Mouse (Mus musculus): ENCODE measurements around the gene Platr17. TPM values are rescaled to one million over a fixed set of nuclear protein-coding genes. Genes with fewer than 3 reads are reported as not detected.

Platr17 gene
- polyA plus RNA-seq, 1 experiment from 2014 or later: 0.20 TPM

DNA sequence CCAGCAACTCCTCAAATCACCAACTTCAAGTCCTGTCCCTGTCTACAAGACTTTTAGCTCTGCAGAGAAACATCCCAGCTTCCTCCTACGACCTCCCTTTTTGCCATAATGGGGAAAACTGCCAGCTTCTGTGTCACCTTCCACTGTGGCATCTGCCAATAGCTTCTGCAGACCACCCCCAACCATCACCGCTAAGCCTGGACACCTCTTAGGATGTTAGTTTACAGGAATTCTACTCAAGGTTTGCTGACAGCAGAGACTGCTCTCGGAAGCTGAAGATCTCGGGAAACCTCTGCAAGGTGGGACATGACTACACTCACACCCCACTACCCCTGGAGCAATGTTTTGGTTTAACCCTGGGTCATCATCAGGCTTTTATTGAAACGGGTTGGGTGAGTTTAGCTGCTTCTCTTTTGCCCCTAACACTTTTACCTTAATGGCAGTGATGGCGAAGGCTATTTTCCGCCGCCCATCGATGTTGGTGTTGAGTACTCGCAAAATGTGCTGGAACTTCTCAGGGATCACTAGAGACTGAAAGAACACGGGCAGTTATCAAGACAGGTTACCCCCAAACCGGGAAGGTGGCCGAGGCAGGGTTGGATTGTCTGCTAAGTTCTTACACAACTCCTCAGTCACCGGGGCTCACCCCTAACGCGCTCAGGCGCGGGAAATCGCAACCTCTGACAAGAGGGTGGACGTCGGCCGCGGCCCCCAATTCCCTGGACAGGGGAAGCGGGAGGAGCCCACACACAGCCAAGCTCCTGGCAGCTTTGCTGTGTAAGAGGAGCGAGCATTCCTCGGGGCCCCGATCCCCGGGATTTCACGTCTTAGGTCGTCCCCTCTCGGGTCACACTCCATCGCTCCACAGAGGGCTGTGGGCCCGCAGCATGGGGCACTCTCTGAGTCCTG lies 50.0 kb downstream of the Platr17 start:
- Histone ChIP-seq H3K4me3 (peak overlapping the region; percentile 99), H3K4me1 (peaks cover 63% of the 10 kb centered on the region), H3K27me3 (ENCODE audit: low read depth, poor library complexity, severe bottlenecking) (no peaks in the 10 kb centered on the region), H3K9me3 (replicated peaks) (no peaks in the 10 kb centered on the region), H3K36me3 (peaks cover 69% of the 10 kb centered on the region), H3K27ac (peak overlapping the region; percentile 98)
- no peak for DNase-seq (ENCODE audit: low spot score)
- 1% methylated on average over 33 of the region's 33 CpGs for WGBS

DNA sequence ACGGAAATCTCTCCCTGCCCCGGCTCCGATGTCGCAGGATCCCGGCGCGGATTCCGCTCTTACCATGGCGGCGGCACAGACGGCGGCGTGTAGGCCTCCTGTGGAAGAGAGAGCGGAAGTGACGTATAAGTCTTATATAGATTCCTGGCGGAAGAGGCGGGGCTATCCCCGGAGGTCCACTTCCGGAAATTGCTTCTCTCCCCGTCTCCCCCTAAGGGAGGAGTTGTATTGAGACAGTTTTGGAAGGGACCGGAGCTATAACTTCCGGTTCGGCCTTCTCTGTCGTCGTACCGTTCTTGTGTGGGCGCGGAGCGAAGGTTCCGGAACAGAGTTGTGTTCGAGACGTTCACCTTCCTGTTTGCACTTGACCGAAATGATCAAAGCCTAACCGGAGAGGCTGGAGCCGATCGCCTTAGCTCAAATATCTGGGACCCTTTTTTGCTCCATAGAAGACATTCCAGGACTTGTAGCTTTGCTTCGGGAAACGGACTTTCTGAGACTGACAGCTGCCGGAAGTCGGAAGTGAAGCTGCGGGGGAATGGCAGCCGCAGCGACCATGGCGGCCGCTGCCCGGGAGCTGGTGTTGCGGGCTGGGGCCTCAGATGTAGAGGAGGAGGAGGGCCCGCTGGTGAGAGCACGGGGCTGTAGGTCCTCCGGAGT lies 50.8 kb downstream of the Platr17 start, which contains the start of the genes Vps52 and Rps18:
Gene Vps52 (plus strand): TSS at position 258 of the 660 bp plus-strand sequence.
Gene Rps18 (minus strand): TSS at position 447 of the 660 bp plus-strand sequence.
- Histone ChIP-seq H3K4me1 (peaks cover 55% of the 10 kb centered on the region), H3K9me3 (replicated peaks) (no peaks in the 10 kb centered on the region), H3K27ac (peak within 1 kb of the TSS; percentile 98), H3K36me3 (peaks cover 69% of the 10 kb centered on the region), H3K4me3 (peak within 1 kb of the TSS; percentile 99), H3K27me3 (ENCODE audit: low read depth, poor library complexity, severe bottlenecking) (no peaks in the 10 kb centered on the region)
- DNase-seq (ENCODE audit: low spot score): peak; percentile 96
- under 1% methylated on average over 50 of the region's 50 CpGs for WGBS

Small RNA genes within 50 kb of the gene (microRNA-seq; reads per million reads assigned to microRNA genes)
- not detected for gene Gm27740

Other genes starting within 250 kb of the Platr17 start
- gene Hnrnpm, start 218.3 kb upstream of the Platr17 start, polyA plus RNA-seq (2016; fragmentation: Nextera tagmentation; extraction: Ambion mirVana): 481 and 555 TPM in 2 replicates
- 30.1 and 32.5 TPM in 2 replicates for gene March2, start 186.5 kb upstream of the Platr17 start, polyA plus RNA-seq (2016; fragmentation: Nextera tagmentation; extraction: Ambion mirVana)
- gene Rab11b, start 144.6 kb upstream of the Platr17 start, polyA plus RNA-seq (2016; fragmentation: Nextera tagmentation; extraction: Ambion mirVana): 325 and 350 TPM in 2 replicates
- 30.2 and 38.9 TPM in 2 replicates for gene Angptl4, start 123.3 kb upstream of the Platr17 start, polyA plus RNA-seq (2016; fragmentation: Nextera tagmentation; extraction: Ambion mirVana)
- 24.8 and 28.5 TPM in 2 replicates for gene Kank3, start 94.6 kb upstream of the Platr17 start, polyA plus RNA-seq (2016; fragmentation: Nextera tagmentation; extraction: Ambion mirVana)
- gene Rps28, start 80.6 kb upstream of the Platr17 start, polyA plus RNA-seq (2016; fragmentation: Nextera tagmentation; extraction: Ambion mirVana): 867 and 991 TPM in 2 replicates
- gene Ndufa7, start 80.6 kb upstream of the Platr17 start, polyA plus RNA-seq (2016; fragmentation: Nextera tagmentation; extraction: Ambion mirVana): 497 and 518 TPM in 2 replicates
- gene Cd320, start 62.0 kb upstream of the Platr17 start, polyA plus RNA-seq (2016; fragmentation: Nextera tagmentation; extraction: Ambion mirVana): 98.2 and 119 TPM in 2 replicates
- gene Gm7029, start 31.3 kb upstream of the Platr17 start, polyA plus RNA-seq (2016; fragmentation: Nextera tagmentation; extraction: Ambion mirVana): not detected in 2 replicates
- gene Kifc1, start 14.5 kb upstream of the Platr17 start, polyA plus RNA-seq (2016; fragmentation: Nextera tagmentation; extraction: Ambion mirVana): 5.9 and 6.6 TPM in 2 replicates
- gene Daxx, start 4.3 kb downstream of the Platr17 start, polyA plus RNA-seq (2016; fragmentation: Nextera tagmentation; extraction: Ambion mirVana): 88.1 and 92.2 TPM in 2 replicates
- 9.2 and 16.0 TPM in 2 replicates for gene Tapbp, start 10.8 kb downstream of the Platr17 start, polyA plus RNA-seq (2016; fragmentation: Nextera tagmentation; extraction: Ambion mirVana)
- gene Zbtb22, start 10.8 kb downstream of the Platr17 start, polyA plus RNA-seq (2016; fragmentation: Nextera tagmentation; extraction: Ambion mirVana): 20.2 and 23.2 TPM in 2 replicates
- 43.2 and 43.9 TPM in 2 replicates for gene Rgl2, start 24.4 kb downstream of the Platr17 start, polyA plus RNA-seq (2016; fragmentation: Nextera tagmentation; extraction: Ambion mirVana)
- 212 and 258 TPM in 2 replicates for gene Pfdn6, start 35.2 kb downstream of the Platr17 start, polyA plus RNA-seq (2016; fragmentation: Nextera tagmentation; extraction: Ambion mirVana)
- gene Wdr46, start 35.5 kb downstream of the Platr17 start, polyA plus RNA-seq (2016; fragmentation: Nextera tagmentation; extraction: Ambion mirVana): 61.7 and 78.2 TPM in 2 replicates
- gene B3galt4, start 46.4 kb downstream of the Platr17 start, polyA plus RNA-seq (2016; fragmentation: Nextera tagmentation; extraction: Ambion mirVana): 2.9 and 3.9 TPM in 2 replicates
- 49.8 and 50.3 TPM in 2 replicates for gene Vps52, start 50.7 kb downstream of the Platr17 start, polyA plus RNA-seq (2016; fragmentation: Nextera tagmentation; extraction: Ambion mirVana)
- 1,605 and 1,760 TPM in 2 replicates for gene Rps18, start 50.9 kb downstream of the Platr17 start, polyA plus RNA-seq (2016; fragmentation: Nextera tagmentation; extraction: Ambion mirVana)
- 2.9 and 4.7 TPM in 2 replicates for gene H2-K1, start 95.2 kb downstream of the Platr17 start, polyA plus RNA-seq (2016; fragmentation: Nextera tagmentation; extraction: Ambion mirVana)
- 11.8 and 15.0 TPM in 2 replicates for gene Ring1, start 119.5 kb downstream of the Platr17 start, polyA plus RNA-seq (2016; fragmentation: Nextera tagmentation; extraction: Ambion mirVana)
- gene H2-Ke6, start 122.9 kb downstream of the Platr17 start, polyA plus RNA-seq (2016; fragmentation: Nextera tagmentation; extraction: Ambion mirVana): 25.9 and 33.7 TPM in 2 replicates
- gene Slc39a7, start 126.5 kb downstream of the Platr17 start, polyA plus RNA-seq (2016; fragmentation: Nextera tagmentation; extraction: Ambion mirVana): 196 TPM in 2 replicates
- 49.9 and 51.0 TPM in 2 replicates for gene Rxrb, start 126.7 kb downstream of the Platr17 start, polyA plus RNA-seq (2016; fragmentation: Nextera tagmentation; extraction: Ambion mirVana)
- 0.43 and 2.5 TPM in 2 replicates for gene Col11a2, start 134.3 kb downstream of the Platr17 start, polyA plus RNA-seq (2016; fragmentation: Nextera tagmentation; extraction: Ambion mirVana)
- gene H2-Oa, start 187.2 kb downstream of the Platr17 start, polyA plus RNA-seq (2016; fragmentation: Nextera tagmentation; extraction: Ambion mirVana): 0.31 and 0.66 TPM in 2 replicates
- gene H2-DMa, start 214.4 kb downstream of the Platr17 start, polyA plus RNA-seq (2016; fragmentation: Nextera tagmentation; extraction: Ambion mirVana): 4.2 and 5.3 TPM in 2 replicates
- 140 and 145 TPM in 2 replicates for gene Brd2, start 217.5 kb downstream of the Platr17 start, polyA plus RNA-seq (2016; fragmentation: Nextera tagmentation; extraction: Ambion mirVana)
- 0.18 and 0.40 TPM in 2 replicates for gene H2-DMb2, start 238.2 kb downstream of the Platr17 start, polyA plus RNA-seq (2016; fragmentation: Nextera tagmentation; extraction: Ambion mirVana)
- gene H2-DMb1, start 247.9 kb downstream of the Platr17 start, polyA plus RNA-seq (2016; fragmentation: Nextera tagmentation; extraction: Ambion mirVana): 0.18 and 0.51 TPM in 2 replicates